Mouse (Mus musculus) lung, embryonic 16.5 days (tissue): Measurements from ENCODE around the gene Scfd2. TPM values are rescaled to one million over a fixed set of nuclear protein-coding genes. Genes with fewer than 3 reads are reported as not detected.

ENCODE experiments used
- ATAC-seq: fragments of 200-750 bp; cut with Nextera tagmentation; 2 replicates; pipeline ENCODE4 v1.8.0; 2017; ENCODE audit warnings: low read depth, mild to moderate bottlenecking, moderate library complexity
- H3K27ac ChIP-seq: fragments of 300-500 bp; sonication (generic); 2 replicates; pipeline ENCODE4 v1.5.1; 2014; ENCODE audit warnings: mild to moderate bottlenecking, control low read depth, low read length
- H3K27me3 ChIP-seq: fragments of 300-500 bp; sonication (generic); 2 replicates; pipeline ENCODE4 v1.6.1; 2014; ENCODE audit warnings: low read depth, low read length, mixed read lengths; ENCODE audit not compliant: control insufficient read depth, insufficient read depth
- H3K36me3 ChIP-seq: fragments of 300-500 bp; sonication (generic); 2 replicates; pipeline ENCODE4 v1.6.1; 2014; ENCODE audit warnings: low read length; ENCODE audit not compliant: control insufficient read depth, insufficient read depth
- H3K4me1 ChIP-seq: fragments of 300-500 bp; sonication (generic); replicated peaks from 2 replicates; pipeline ENCODE4 v1.6.1; 2014; ENCODE audit warnings: low read length, mixed read lengths; ENCODE audit not compliant: control insufficient read depth, insufficient read depth
- H3K4me2 ChIP-seq: fragments of 300-500 bp; sonication (generic); 2 replicates; pipeline ENCODE4 v1.6.1; 2014; ENCODE audit warnings: low read depth, low read length, control low read depth
- H3K4me3 ChIP-seq: fragments of 300-500 bp; sonication (generic); 2 replicates; pipeline ENCODE4 v1.5.1; 2014; ENCODE audit warnings: mild to moderate bottlenecking, low read length, control low read depth
- H3K9ac ChIP-seq: fragments of 300-500 bp; sonication (generic); 2 replicates; pipeline ENCODE4 v1.6.1; 2014; ENCODE audit warnings: low read length, control low read depth
- H3K9me3 ChIP-seq: fragments of 300-500 bp; sonication (generic); 2 replicates; pipeline ENCODE4 v1.6.1; 2016; ENCODE audit warnings: low read length; ENCODE audit not compliant: control insufficient read depth
- WGBS: fragments of 180-500 bp; shearing (Covaris S2); extraction: QIAGEN DNeasy Blood & Tissue Kit; methylation state at CpG from one replicate; pipeline ENCODE4 v1.1.7; 2014; 5-methylcytosine and 5-hydroxymethylcytosine counted together
- polyA plus RNA-seq: library from polyadenylated mRNA; unstranded; fragments of >200 nt; fragmentation: Nextera tagmentation; extraction: Ambion mirVana; gene quantifications from 2 replicates; pipeline ENCODE4 v1.2.1, GENCODE M21; 2015

Scfd2 gene
- polyA plus RNA-seq, 1 experiment from 2014 or later: 19.1 TPM

- 66% methylated on average over 13 of the region's 13 CpGs for WGBS
- H3K9ac ChIP-seq: no peak overlapping the region
- peak overlapping the region; percentile 12; the same call in 1 of the 2 replicates for H3K27ac ChIP-seq
- H3K9me3 ChIP-seq: no peaks in the 10 kb centered on the region
- H3K4me1 ChIP-seq: peaks cover 28% of the 10 kb centered on the region
- peak overlapping the region; percentile 99; the same call in 1 of the 2 replicates for H3K4me2 ChIP-seq
- ATAC-seq: no peak
- peak overlapping the region; percentile 16 for H3K4me3 ChIP-seq
- no peaks in the 10 kb centered on the region for H3K27me3 ChIP-seq
- H3K36me3 ChIP-seq: peaks cover 27% of the 10 kb centered on the region
These were observed 331.8 kb downstream of the Scfd2 start for GRCm38 (mm10) chr5:74199793-74200192.

DNA sequence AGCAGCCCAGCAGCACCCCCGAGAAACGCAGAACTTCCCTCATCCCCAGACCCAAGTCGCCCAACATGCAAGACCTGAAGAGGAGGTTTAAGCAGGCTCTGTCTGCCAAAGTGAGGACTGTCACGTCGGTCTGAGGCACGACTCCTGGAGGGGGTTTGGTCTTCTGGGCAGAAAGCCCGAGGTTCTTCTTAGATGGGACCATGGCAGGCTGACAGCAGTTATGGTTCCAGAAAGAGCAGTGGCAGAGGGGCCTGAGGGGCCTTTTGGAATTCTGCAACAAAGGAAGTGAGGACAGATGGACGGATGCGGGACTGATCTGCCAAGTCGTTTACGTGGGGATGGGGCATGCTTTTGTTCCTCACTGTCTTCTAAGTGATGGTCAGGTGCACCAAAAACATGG lies 333.1 kb downstream of the Scfd2 start:
- H3K9me3 ChIP-seq: no peaks in the 10 kb centered on the region
- H3K27ac ChIP-seq: peak overlapping the region; percentile 92
- peaks cover 40% of the 10 kb centered on the region for H3K4me1 ChIP-seq
- peaks cover 27% of the 10 kb centered on the region for H3K36me3 ChIP-seq
- peak overlapping the region; percentile 99 for H3K4me3 ChIP-seq
- H3K27me3 ChIP-seq: no peaks in the 10 kb centered on the region
- 40% methylated on average over 11 of the region's 11 CpGs for WGBS
- H3K9ac ChIP-seq: peak overlapping the region; percentile 100
- ATAC-seq: no peak
- H3K4me2 ChIP-seq: peak overlapping the region; percentile 99

GRCm38 (mm10) chr5:74197541-74198330 lies 333.8 kb downstream of the Scfd2 start:
- H3K27ac ChIP-seq: peak overlapping the region; percentile 92
- H3K4me3 ChIP-seq: peak overlapping the region; percentile 99
- ATAC-seq: no peak
- H3K9ac ChIP-seq: peak overlapping the region; percentile 100
- H3K36me3 ChIP-seq: peaks cover 27% of the 10 kb centered on the region
- no peaks in the 10 kb centered on the region for H3K27me3 ChIP-seq
- H3K9me3 ChIP-seq: no peaks in the 10 kb centered on the region
- peak overlapping the region; percentile 99 for H3K4me2 ChIP-seq
- peaks cover 41% of the 10 kb centered on the region for H3K4me1 ChIP-seq
- WGBS: 43% methylated on average over 22 of the region's 22 CpGs

DNA sequence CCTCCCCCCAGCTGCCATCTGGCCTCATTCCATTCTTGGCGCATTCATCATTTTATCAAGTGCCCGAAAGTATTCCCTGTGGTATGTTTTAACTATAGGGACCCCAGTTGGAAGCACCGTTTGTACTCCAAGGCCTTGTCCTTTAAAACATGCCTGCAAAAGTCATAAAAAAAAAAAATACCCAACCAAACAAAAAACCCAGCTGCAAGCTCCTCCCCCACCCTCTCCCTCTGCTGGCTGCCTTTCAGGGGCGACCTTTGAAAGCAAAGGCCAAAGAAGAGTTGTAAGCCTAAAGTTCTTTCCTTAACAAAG lies 335.3 kb downstream of the Scfd2 start:
- Histone ChIP-seq H3K36me3 (peaks cover 27% of the 10 kb centered on the region), H3K4me1 (peaks cover 48% of the 10 kb centered on the region), H3K27ac (peak overlapping the region; percentile 92), H3K9me3 (no peaks in the 10 kb centered on the region), H3K4me3 (peak overlapping the region; percentile 99), H3K27me3 (no peaks in the 10 kb centered on the region), H3K4me2 (peak overlapping the region; percentile 99), H3K9ac (peak overlapping the region; percentile 100)
- ATAC-seq: no peak
- WGBS: 5% methylated on average over 4 of the region's 4 CpGs

GRCm38 (mm10) chr5:74195614-74196306 lies 335.8 kb downstream of the Scfd2 start:
- Histone ChIP-seq H3K9me3 (no peaks in the 10 kb centered on the region), H3K27me3 (no peaks in the 10 kb centered on the region), H3K36me3 (peaks cover 27% of the 10 kb centered on the region), H3K27ac (peak overlapping the region; percentile 92), H3K9ac (peak overlapping the region; percentile 100), H3K4me3 (peak overlapping the region; percentile 99), H3K4me1 (peaks cover 53% of the 10 kb centered on the region), H3K4me2 (peak overlapping the region; percentile 99)
- peak; percentile 6 for ATAC-seq
- WGBS: under 1% methylated on average over 27 of the region's 27 CpGs

- peak within 1 kb of the TSS; percentile 99 for H3K4me3 ChIP-seq
- peak; percentile 92 for ATAC-seq
- no peaks in the 10 kb centered on the region for H3K27me3 ChIP-seq
- H3K9me3 ChIP-seq: no peaks in the 10 kb centered on the region
- peaks cover 26% of the 10 kb centered on the region for H3K36me3 ChIP-seq
- peak within 1 kb of the TSS; percentile 99 for H3K4me2 ChIP-seq
- peak within 1 kb of the TSS; percentile 100 for H3K9ac ChIP-seq
- peaks cover 54% of the 10 kb centered on the region for H3K4me1 ChIP-seq
- WGBS: under 1% methylated on average over 81 of the region's 82 CpGs
- peak within 1 kb of the TSS; percentile 92 for H3K27ac ChIP-seq
These were observed 336.5 kb downstream of the Scfd2 start, which contains the start of gene Rasl11b for GRCm38 (mm10) chr5:74194841-74195613. Rasl11b (plus strand) TSS chr5:74195286.

DNA sequence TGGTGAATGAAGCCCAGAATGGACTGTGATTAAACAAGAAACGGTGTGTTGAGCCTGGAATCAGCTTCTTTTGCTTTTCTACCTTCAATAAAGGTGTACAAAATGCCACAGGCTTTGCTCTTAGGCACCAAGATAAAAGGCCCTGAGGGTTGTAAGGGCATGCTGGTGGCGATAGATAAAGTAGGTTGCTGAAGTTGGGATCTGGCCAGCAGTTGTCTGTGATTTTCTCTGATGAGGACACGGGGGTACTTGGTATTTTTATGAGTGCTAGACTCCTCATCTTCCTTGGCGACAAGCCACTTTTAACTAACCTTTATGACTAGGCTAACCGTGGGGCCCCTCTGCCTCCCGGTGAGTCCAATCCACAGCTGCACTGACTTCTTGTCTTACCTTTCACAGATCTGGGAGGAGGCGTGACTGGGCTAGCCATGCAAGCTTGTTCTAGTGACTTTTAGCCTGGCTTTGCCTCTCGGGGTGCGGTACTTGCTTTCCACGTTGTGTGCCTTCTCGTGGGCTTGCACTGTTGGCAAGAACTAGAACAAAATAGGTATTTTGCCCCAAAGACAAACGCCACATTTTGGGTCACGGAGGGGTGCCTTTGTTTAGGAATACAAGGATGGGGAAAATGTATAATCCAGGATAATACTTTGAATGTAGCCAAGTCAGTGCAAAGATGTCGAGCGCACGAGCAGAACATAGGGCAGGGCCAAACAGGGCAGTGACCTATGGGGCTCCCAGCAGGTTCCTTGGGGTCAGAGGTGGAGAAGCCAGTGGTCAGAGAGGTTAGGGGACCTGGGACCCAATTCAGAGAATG lies 337.3 kb downstream of the Scfd2 start:
- Histone ChIP-seq H3K36me3 (peaks cover 18% of the 10 kb centered on the region), H3K4me3 (peak overlapping the region; percentile 99), H3K4me1 (peaks cover 56% of the 10 kb centered on the region), H3K27me3 (no peaks in the 10 kb centered on the region), H3K9me3 (no peaks in the 10 kb centered on the region), H3K4me2 (peak overlapping the region; percentile 99), H3K9ac (peak overlapping the region; percentile 100), H3K27ac (peak overlapping the region; percentile 68)
- ATAC-seq: peak; percentile 2
- WGBS: 24% methylated on average over 16 of the region's 16 CpGs

- H3K9me3 ChIP-seq: no peaks in the 10 kb centered on the region
- 0 out of 2 replicates have a peak overlapping the region, but pooled peaks have one; percentile 6 for H3K4me3 ChIP-seq
- H3K27ac ChIP-seq: no peak overlapping the region
- peak overlapping the region; percentile 19 for H3K4me2 ChIP-seq
- 42% methylated on average over 7 of the region's 7 CpGs for WGBS
- H3K27me3 ChIP-seq: no peaks in the 10 kb centered on the region
- H3K36me3 ChIP-seq: peaks cover 14% of the 10 kb centered on the region
- no peak for ATAC-seq
- H3K9ac ChIP-seq: peak overlapping the region; percentile 43
- peaks cover 56% of the 10 kb centered on the region for H3K4me1 ChIP-seq
These were observed 337.9 kb downstream of the Scfd2 start for GRCm38 (mm10) chr5:74193626-74194025.
